Mouse (Mus musculus) heart, embryonic 15.5 days (tissue): ENCODE results near the gene Mcfd2. TPM values are rescaled to one million over a fixed set of nuclear protein-coding genes. Genes with fewer than 3 reads are reported as not detected.

Experiments used
- ATAC-seq: fragments of 200-750 bp; cut with Nextera tagmentation; replicated peaks from 2 replicates; pipeline ENCODE4 v1.8.0; 2017; ENCODE audit warnings: low read depth, moderate TSS enrichment; ENCODE audit not compliant: insufficient number of reproducible peaks, insufficient read depth, low FRiP score
- H3K27ac ChIP-seq: fragments of 300-500 bp; sonication (generic); 2 replicates; pipeline ENCODE4 v1.5.1; 2015; ENCODE audit warnings: mild to moderate bottlenecking, inconsistent platforms
- H3K27me3 ChIP-seq: fragments of 300-500 bp; sonication (generic); 2 replicates; pipeline ENCODE4 v1.6.1; 2015; ENCODE audit warnings: inconsistent platforms
- H3K36me3 ChIP-seq: fragments of 300-500 bp; sonication (generic); 2 replicates; pipeline ENCODE4 v1.6.1; 2015; ENCODE audit warnings: mild to moderate bottlenecking, inconsistent platforms
- H3K4me1 ChIP-seq: fragments of 300-500 bp; sonication (generic); replicated peaks from 2 replicates; pipeline ENCODE4 v1.6.1; 2015; ENCODE audit warnings: inconsistent platforms
- H3K4me2 ChIP-seq: fragments of 300-500 bp; sonication (generic); 2 replicates; pipeline ENCODE4 v1.6.1; 2015; ENCODE audit warnings: inconsistent platforms, mild to moderate bottlenecking, moderate library complexity
- H3K4me3 ChIP-seq: fragments of 300-500 bp; sonication (generic); 2 replicates; pipeline ENCODE4 v1.5.1; 2015; ENCODE audit warnings: mild to moderate bottlenecking, inconsistent platforms
- H3K9ac ChIP-seq: fragments of 300-500 bp; sonication (generic); 2 replicates; pipeline ENCODE4 v1.6.1; 2015; ENCODE audit warnings: mild to moderate bottlenecking, inconsistent platforms
- H3K9me3 ChIP-seq: fragments of 300-500 bp; sonication (generic); replicated peaks from 2 replicates; pipeline ENCODE4 v1.6.1; 2016; ENCODE audit warnings: inconsistent platforms
- WGBS: fragments of 180-500 bp; shearing (Covaris S2); methylation state at CpG from one replicate; pipeline ENCODE4 v1.1.7; 2015; ENCODE audit warnings: mixed read lengths; 5-methylcytosine and 5-hydroxymethylcytosine counted together
- polyA plus RNA-seq: library from polyadenylated mRNA; unstranded; fragments of >200 nt; fragmentation: Nextera tagmentation; extraction: Ambion mirVana; gene quantifications from 2 replicates; pipeline ENCODE4 v1.2.1, GENCODE M21; 2015

Mcfd2 gene
- polyA plus RNA-seq, 1 experiment from 2014 or later = 77.6 TPM

DNA sequence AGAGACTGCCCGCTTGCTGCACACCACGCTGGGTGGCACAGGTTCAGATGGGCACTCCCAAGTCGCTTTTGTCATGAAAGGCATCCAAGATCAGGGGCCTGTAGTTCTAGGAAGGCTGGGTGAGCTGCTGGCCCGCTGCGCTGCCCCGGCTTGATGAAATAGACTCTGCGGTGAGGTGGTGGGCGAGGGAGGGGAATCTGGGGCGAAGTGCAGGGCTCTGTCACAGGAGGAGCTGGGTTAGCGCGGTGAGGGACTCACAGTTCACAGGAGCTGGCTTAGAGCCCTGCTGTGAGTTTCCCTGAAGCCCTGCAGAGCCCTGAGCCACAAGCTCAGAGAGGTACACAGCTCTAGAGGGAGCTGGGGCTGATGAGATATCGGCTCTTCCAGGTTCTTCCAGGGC lies 22.4 kb upstream of the Mcfd2 start:
- H3K4me1 ChIP-seq = peaks cover 11% of the 10 kb centered on the region
- no peaks in the 10 kb centered on the region for H3K36me3 ChIP-seq
- H3K4me3 ChIP-seq = no peak overlapping the region
- 38% methylated on average over 12 of the region's 12 CpGs for WGBS
- H3K9me3 ChIP-seq = no peaks in the 10 kb centered on the region
- peaks cover 37% of the 10 kb centered on the region for H3K27me3 ChIP-seq
- H3K4me2 ChIP-seq = no peak overlapping the region
- ATAC-seq = no peak
- H3K27ac ChIP-seq = no peak overlapping the region
- no peak overlapping the region for H3K9ac ChIP-seq

DNA sequence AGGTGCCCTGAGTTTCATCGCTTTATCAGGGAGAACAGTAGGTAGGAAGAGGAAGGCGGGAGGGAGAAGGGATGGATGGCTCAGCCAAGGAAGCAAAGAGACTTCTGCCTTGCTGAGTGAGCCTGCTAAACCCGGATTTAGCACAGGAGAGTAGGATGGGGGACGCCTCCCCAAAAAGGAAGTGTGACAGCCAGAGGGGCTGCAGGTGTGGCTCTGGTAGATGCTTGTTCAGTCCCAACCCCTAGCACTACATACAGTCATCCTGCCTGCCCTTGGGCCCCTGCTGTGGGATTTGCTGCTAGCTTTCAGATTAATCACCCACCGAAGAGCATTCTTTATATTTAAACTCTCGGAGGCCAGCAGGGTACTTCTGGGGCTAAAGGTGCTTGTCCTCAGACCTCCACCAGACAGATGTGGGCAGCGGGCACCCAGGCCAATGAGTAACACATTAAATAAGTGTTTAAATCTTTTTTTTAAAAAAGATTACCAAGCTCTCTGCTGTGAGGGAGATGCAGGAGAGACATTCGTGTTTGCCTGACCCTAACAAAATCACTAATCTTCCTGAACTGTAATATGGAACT lies 21.6 kb upstream of the Mcfd2 start:
- Histone ChIP-seq H3K9me3 (no peaks in the 10 kb centered on the region), H3K4me1 (peaks cover 13% of the 10 kb centered on the region), H3K4me2 (no peak overlapping the region), H3K9ac (no peak overlapping the region), H3K36me3 (no peaks in the 10 kb centered on the region), H3K27me3 (peaks cover 37% of the 10 kb centered on the region), H3K27ac (no peak overlapping the region), H3K4me3 (no peak overlapping the region)
- WGBS = 70% methylated on average over 8 of the region's 8 CpGs
- no peak for ATAC-seq

DNA sequence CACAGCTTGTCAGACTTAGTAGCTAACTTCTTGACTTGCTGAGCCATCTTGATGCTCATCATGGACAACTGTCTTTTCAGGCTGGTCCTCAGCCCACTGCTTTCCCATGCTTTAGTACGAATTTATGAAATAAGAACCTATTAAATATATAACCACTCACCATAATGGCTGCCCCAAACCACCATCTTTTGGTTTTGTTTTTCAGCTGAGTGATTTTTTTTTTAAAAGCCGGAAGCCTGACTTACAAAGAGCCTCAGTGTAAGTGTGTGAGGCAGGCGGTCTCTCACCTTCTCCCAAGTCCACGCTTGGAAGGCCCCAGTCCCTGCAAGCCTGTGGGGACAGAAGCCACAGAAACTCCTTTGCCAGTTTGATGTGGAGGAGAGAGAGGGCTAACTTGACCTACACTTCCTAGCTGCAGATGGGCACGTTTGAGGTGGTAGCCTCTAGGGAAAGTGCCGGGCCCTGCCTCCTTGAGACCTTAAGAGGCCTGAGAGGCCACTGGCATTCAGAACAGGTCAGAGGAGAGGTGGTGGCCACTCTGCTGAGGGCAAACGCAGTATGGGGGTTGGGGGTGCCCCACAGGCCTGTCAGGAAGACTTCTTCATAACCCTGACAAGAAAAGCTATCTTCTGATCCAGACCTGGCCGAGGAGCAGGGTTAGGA lies 20.9 kb upstream of the Mcfd2 start:
- Histone ChIP-seq H3K4me3 (no peak overlapping the region), H3K9ac (no peak overlapping the region), H3K4me2 (no peak overlapping the region), H3K27me3 (peaks cover 37% of the 10 kb centered on the region), H3K4me1 (peaks cover 17% of the 10 kb centered on the region), H3K27ac (no peak overlapping the region), H3K36me3 (no peaks in the 10 kb centered on the region), H3K9me3 (no peaks in the 10 kb centered on the region)
- no peak for ATAC-seq
- 72% methylated on average over 8 of the region's 8 CpGs for WGBS

DNA sequence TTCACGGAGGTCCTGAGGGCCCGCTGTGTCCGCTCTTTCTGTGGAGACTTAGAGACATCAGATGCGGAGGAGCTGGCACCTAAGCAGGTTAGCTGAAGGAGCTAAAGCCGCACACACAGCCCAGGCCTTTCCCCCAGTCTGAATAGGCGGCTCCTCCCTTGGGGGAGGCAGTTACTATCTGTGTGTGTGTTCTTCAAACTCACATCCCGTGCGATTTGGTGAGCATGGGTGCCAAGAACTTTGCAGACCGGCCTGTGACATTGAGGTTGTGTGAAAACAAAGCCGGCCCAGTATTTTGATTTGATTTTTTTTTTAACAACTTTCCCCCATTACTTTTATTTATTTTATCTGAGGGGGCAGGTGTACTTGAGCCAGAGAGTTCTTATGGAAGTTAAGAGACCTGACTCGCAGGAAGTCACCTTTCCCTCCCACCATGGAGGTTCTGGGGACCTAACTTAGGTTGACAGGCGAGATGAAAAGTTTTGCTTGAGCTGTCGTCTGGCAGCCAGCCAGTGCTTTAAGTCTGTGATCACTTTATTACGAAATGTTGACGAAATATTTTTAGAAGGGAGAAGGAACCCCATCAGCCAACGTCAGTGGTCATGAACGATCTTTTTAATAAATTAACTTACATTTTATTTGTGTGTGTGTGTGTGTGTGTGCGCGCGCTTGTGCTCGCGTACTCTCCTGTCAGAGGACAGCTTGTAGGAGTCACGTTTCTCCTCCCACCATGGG lies 20.2 kb upstream of the Mcfd2 start:
- WGBS = 71% methylated on average over 23 of the region's 23 CpGs
- H3K4me3 ChIP-seq = no peak overlapping the region
- no peak for ATAC-seq
- no peaks in the 10 kb centered on the region for H3K36me3 ChIP-seq
- H3K9ac ChIP-seq = no peak overlapping the region
- H3K27me3 ChIP-seq = peaks cover 37% of the 10 kb centered on the region
- no peak overlapping the region for H3K4me2 ChIP-seq
- H3K27ac ChIP-seq = no peak overlapping the region
- H3K9me3 ChIP-seq = no peaks in the 10 kb centered on the region
- peaks cover 23% of the 10 kb centered on the region for H3K4me1 ChIP-seq

DNA sequence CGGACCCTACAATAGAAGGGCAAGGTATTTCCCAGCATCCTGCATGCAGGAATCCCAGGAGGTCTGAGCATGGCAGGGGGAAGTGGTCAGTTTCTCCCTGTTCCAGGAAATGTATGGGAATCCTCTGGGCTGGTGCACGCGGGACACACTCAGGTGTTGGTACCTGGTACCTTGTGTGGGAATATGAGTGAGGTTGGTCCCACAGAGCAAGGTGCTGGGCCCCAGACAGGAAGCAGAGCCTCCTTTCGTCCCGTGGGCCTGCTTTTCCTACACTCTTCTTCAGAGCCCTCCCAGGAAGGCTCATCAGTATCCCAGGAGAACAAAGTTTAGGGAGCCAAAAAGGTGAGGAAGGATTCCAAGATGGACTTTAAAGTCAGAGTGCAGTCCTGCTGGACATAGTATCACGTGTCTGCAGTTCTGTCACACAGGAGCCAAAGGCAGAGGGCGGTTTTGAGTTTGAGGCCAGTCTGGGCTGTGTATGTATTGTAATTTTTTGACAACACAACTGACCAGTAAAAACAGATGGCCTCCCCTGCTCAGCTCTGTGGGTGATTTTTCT lies 18.8 kb upstream of the Mcfd2 start:
- Histone ChIP-seq H3K27me3 (peaks cover 37% of the 10 kb centered on the region), H3K4me3 (peak overlapping the region; percentile 76; the same call in 1 of the 2 replicates), H3K4me2 (peak overlapping the region; percentile 96), H3K36me3 (no peaks in the 10 kb centered on the region), H3K27ac (no peak overlapping the region), H3K9ac (no peak overlapping the region), H3K4me1 (peaks cover 23% of the 10 kb centered on the region), H3K9me3 (no peaks in the 10 kb centered on the region)
- WGBS = 79% methylated on average over 7 of the region's 7 CpGs
- no peak for ATAC-seq

DNA sequence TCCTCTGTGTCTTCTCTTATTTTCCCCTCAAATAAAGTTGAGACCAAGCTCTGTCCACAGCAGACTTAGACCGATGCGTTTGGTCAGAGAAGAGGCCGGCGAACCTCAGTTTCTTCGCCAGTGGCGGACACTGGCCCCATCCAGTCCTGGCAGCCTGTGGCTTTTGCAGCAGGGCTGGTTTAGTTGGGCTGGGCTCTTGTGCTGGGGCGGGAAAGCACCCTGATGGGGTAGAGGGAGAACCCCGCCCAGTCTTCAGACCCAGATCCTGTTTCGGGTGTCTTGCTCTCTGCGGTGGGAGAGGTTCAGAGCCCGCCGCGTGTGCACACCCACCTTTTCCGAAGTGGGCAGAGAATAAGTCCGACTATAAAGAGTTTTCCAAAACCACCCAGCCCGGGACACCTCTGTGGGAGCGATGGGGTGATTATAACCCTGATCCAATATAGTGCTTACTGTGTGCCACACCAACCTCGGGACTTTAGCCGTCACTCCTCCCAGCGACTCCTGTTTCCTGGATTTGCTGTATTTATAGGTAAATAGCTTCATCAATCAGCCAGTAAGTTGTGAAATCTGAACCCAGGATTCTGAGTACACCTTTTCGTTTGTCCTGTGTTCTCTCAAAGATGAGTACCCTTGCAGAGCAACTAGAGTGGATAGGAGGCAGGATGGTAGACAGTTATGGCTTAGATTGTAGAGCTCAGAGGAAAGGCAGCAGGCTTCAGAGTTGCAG lies 18.2 kb upstream of the Mcfd2 start:
- H3K27ac ChIP-seq = no peak overlapping the region
- H3K9me3 ChIP-seq = no peaks in the 10 kb centered on the region
- peak overlapping the region; percentile 40 for H3K9ac ChIP-seq
- ATAC-seq = no peak
- 11% methylated on average over 21 of the region's 21 CpGs for WGBS
- no peaks in the 10 kb centered on the region for H3K36me3 ChIP-seq
- H3K27me3 ChIP-seq = peaks cover 37% of the 10 kb centered on the region
- peak overlapping the region; percentile 76 for H3K4me3 ChIP-seq
- H3K4me1 ChIP-seq = peaks cover 23% of the 10 kb centered on the region
- H3K4me2 ChIP-seq = peak overlapping the region; percentile 96

DNA sequence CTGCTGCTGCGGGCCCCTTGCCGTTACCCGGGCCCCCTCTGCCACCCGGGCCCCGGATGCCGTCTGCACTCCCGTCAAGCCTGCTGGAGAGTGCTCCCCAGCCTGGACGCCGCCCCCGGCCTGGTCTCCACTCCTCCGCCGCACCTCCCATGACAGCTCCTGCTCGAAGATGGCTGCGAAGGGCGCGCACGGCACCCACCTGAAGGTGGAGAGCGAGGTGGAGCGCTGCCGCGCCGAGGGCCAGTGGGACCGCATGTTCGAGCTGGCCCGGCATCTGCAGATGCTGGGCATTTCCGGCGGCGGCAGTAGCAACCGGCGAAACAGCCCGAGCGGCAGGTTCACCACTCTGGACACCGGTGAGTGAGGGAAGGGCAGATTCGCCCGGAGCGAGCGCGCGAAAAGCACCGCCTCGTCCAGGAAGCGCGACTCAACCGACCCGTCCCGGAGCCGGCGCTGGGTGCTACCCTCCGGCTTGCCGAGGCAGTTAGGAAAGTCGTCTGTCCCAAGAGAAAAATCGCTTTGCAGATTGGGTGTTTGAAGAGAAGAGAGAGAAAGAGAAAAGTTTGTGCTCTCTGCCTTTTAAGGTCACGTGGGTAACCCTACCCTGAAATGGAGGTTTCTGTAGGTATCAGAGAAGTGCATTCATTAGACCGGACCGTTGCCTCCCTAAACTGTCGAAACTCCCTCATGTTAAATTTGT lies 17.5 kb upstream of the Mcfd2 start:
- H3K4me1 ChIP-seq = peaks cover 23% of the 10 kb centered on the region
- peaks cover 33% of the 10 kb centered on the region for H3K27me3 ChIP-seq
- WGBS = under 1% methylated on average over 56 of the region's 56 CpGs
- H3K9ac ChIP-seq = peak overlapping the region; percentile 87
- H3K4me2 ChIP-seq = peak overlapping the region; percentile 96
- H3K9me3 ChIP-seq = no peaks in the 10 kb centered on the region
- H3K4me3 ChIP-seq = peak overlapping the region; percentile 76
- peak; percentile 41 for ATAC-seq
- H3K36me3 ChIP-seq = no peaks in the 10 kb centered on the region
- H3K27ac ChIP-seq = peak overlapping the region; percentile 92

DNA sequence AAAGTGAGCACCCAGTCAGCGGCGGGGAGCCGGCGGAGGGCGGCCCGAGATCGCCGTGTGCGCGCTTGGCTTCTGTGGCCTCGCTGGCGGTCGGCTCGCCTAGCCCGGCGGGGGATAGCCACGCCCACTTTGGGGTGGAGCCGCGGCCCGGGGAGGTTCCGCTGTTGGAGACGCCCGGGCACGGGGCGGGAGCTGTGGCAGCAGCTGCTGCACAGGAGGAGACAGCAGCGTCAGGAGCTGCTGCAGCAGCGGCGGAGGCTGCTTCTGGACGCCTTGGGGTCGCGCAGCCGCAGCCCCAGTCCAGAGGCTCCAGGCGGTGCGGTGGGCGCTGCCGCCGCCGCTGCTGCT lies 16.9 kb upstream of the Mcfd2 start, which contains the start of gene Ttc7:
Ttc7 (plus strand) TSS at position 181 of the 348 bp plus-strand sequence.
- Histone ChIP-seq H3K27ac (peak within 1 kb of the TSS; percentile 92), H3K36me3 (no peaks in the 10 kb centered on the region), H3K9me3 (no peaks in the 10 kb centered on the region), H3K4me1 (peaks cover 23% of the 10 kb centered on the region), H3K4me2 (peak within 1 kb of the TSS; percentile 96), H3K4me3 (peak within 1 kb of the TSS; percentile 76), H3K9ac (peak within 1 kb of the TSS; percentile 87), H3K27me3 (peaks cover 29% of the 10 kb centered on the region)
- ATAC-seq = peak; percentile 92
- under 1% methylated on average over 38 of the region's 38 CpGs for WGBS

DNA sequence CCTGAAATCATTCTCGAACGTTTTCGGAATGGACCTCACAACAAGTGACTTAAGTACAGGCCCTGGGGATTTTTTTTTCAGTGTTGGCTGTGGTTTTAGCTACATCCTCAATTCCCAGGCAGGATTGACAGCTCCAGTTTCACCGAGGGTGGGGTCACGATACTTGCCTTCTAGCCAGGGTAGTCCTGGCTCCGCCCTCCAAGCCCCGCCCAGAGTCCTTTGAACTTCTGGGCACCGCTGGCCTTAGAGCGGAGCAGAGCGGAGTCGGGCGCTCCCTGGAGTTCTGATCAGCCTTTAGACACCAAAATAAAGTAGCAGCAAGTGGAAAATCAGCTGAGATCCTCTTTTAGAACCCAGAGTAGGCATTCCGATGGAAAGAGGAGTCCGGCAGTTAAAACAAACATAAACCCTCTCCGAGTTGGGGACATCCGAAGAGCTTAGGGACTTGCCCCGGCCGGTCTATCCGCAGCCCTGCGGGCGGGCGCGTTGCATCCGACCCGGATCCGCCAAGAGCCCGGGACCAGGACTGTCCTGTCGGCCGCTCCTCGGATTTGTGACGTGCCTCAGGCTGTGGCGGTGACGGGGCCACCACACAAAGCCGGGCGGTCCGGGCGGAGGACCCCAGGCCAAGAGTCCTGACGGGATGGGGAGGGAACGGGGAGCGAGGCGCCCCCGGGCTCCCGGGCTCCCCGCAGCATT lies 16.4 kb upstream of the Mcfd2 start:
- H3K9ac ChIP-seq = peak overlapping the region; percentile 87
- under 1% methylated on average over 41 of the region's 44 CpGs for WGBS
- peak; percentile 82 for ATAC-seq
- H3K9me3 ChIP-seq = no peaks in the 10 kb centered on the region
- peak overlapping the region; percentile 92 for H3K27ac ChIP-seq
- no peaks in the 10 kb centered on the region for H3K36me3 ChIP-seq
- H3K4me2 ChIP-seq = peak overlapping the region; percentile 96
- H3K4me1 ChIP-seq = peaks cover 23% of the 10 kb centered on the region
- peak overlapping the region; percentile 76 for H3K4me3 ChIP-seq
- peaks cover 29% of the 10 kb centered on the region for H3K27me3 ChIP-seq
